Mouse (Mus musculus): Measurements from ENCODE around the gene Dicer1.
"Not testable (repeated sequence)": the region's sequence is repeated elsewhere in the genome, so short reads cannot be mapped to it uniquely, and the experiment has no call there.

Dicer1 gene

GRCm38 (mm10) chr12:104740841-104741787, 10.6 kb downstream of the Dicer1 start:
- no peak for DNase-seq

DNA sequence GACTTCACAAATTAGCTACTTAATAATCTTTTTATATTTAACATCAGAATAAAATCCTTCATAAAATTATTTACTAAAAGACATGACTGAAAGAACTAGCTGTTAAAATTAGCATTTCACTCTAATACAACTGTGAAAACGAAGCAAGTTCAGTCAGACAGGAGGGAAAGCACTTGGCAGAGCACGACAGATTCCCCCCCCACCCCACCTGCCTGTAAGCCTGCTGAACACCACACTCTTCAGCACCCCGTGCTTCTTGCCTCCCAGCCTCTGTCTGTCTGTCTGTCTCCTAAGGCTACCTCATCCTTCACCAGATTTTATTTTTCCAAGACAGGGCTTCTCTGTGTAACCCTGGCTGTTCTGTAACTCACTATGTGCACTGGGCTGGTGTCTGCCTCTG, 12.8 kb downstream of the Dicer1 start:
- DNase-seq: no peak

DNA sequence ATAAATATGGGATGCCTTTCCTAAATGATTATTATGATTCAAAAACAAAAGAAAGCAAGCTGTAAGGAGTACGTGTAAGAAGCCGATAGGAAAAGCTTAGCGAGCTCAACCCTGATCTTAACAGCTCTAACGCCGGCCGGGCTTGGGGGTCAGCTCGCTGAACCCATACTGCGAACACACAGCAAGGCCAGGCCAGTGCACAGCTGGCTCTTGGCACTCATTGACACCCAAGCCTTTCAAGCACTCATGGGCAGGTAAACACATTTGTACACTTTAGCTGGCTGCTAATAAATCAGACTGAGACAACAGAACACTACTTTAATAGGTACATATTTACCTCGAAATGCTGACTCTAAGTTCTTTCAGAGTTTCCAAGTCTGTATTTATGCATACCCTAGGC, 13.3 kb downstream of the Dicer1 start:
- no peak for DNase-seq

GRCm38 (mm10) chr12:104737666-104738065, 14.1 kb downstream of the Dicer1 start:
- no peak for DNase-seq

DNA sequence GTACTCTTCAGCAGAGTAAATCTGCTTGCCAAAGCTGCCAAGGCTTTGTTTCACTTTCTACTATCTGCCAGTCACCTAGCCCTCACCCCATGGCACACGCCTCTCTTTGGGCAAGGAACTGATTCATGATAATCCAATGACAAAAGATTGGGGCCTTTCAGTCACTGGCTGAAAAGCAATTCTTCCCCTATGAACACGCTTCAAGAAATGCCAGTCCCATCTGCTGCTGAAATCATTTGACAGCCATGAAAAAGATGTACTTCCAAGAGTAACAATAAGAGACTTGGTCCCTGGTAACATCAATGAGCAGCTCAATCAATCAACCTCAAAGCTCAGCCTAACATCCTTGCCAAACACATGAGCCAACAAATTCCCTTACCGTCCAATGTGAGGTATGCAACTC, 15.8 kb downstream of the Dicer1 start:
- no peak for DNase-seq

DNA sequence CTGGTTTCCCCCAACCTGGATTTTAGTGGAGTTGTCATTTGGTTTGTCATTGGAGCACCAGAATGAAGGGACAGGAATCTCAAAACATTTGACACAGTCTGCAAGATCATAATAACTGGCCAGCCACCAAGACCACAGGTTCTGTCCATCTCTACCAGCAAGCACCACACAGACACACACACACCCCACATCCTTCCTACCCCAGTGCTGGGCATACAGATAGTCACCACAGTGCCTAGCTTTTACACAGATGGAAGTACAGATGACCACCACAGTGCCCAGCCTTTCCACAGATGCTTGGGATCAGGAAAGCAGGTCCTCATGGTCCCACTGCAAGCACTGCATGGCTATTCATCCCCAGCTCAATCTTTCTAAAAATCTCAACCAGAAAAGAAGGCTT, 18.6 kb downstream of the Dicer1 start:
- DNase-seq: no peak

DNA sequence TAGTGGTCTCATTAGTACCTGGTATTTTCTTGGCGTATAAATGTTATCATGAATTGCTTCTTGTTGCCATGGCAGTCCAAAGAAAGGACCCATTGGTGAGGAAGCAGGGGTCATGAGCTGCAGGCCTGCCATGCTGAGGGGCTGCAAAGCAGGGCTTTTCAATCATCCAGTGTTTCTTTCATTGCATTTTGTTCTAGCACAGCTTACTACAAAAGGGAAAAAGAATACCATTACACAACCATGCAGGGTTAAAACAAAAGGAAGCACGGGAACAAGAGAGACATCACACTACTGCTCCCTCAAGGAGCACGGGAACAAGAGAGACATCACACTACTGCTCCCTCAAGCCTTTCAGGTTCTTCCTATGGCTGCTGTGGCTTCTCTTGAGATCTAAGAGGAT, 20.0 kb downstream of the Dicer1 start:
- no peak for DNase-seq

- DNase-seq: not testable (repeated sequence)
These were observed 25.3 kb downstream of the Dicer1 start for GRCm38 (mm10) chr12:104726436-104726835.

GRCm38 (mm10) chr12:104722056-104722455, 29.7 kb downstream of the Dicer1 start:
- no peak for DNase-seq

DNA sequence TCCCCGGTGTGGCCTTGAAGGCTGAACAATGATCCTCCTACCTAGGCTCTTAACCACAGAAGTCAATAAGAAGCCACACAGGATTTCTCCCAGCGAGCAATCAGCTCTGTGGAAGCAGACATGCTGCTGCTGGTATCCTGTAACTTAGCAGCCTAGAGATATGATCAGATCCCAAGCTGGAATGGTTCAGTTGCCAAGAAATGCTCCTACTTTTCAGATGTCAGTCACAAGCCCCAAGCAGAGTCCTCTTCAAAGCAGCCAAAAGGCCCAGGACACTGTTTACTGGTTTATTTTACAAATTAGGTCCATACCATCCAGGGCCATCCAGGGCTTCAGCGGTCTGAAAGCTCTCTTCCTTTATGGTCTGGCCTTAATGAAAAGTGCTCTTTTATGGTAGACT, 30.7 kb downstream of the Dicer1 start:
- no peak for DNase-seq

DNA sequence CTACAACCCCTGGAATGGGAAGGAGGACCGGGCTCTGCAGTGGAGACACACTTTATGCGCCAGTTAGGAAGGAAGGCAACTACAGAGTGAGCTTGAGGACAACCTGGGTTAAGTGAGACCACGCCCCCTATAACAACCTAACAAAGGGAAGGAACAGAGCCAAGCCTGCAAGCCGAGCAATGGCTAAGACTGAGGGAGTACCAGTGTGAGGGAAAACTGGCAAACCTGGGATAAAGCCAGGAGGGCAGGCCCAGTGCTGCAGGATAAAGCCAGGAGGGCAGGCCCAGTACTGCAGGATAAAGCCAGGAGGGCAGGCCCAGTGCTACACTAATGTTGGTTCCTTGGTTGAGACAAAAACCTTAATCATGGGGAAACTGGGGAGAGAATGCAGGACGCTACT, 32.8 kb downstream of the Dicer1 start:
- no peak for DNase-seq

GRCm38 (mm10) chr12:104716409-104716808, 35.3 kb downstream of the Dicer1 start:
- no peak for DNase-seq

- no peak for DNase-seq
These were observed 36.3 kb downstream of the Dicer1 start for GRCm38 (mm10) chr12:104715453-104715852.

GRCm38 (mm10) chr12:104700266-104700665, 51.5 kb downstream of the Dicer1 start:
- DNase-seq: no peak

- no peak for DNase-seq
These were observed 52.0 kb downstream of the Dicer1 start for GRCm38 (mm10) chr12:104699753-104700152.

GRCm38 (mm10) chr12:104695514-104695913, 56.2 kb downstream of the Dicer1 start:
- DNase-seq: no peak

DNA sequence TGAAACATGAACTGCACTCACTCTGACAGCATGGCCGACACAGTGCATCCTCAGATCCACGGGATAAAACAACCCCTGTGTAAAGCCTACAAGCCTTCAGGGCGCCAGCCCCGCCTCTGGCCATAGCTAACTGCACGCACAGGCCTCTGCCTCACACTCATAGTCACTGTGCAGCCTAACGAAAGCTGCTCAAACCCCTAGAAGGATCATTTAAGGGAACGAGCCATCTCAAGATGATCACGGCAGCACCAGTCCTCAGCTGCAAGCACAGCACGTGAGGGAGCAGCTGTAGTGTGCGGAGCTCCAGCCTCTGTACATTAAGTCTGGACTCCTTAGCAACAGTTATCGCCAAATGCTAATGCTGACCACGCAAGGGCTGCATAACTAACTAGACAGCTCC, 58.9 kb downstream of the Dicer1 start:
- no peak for DNase-seq

DNA sequence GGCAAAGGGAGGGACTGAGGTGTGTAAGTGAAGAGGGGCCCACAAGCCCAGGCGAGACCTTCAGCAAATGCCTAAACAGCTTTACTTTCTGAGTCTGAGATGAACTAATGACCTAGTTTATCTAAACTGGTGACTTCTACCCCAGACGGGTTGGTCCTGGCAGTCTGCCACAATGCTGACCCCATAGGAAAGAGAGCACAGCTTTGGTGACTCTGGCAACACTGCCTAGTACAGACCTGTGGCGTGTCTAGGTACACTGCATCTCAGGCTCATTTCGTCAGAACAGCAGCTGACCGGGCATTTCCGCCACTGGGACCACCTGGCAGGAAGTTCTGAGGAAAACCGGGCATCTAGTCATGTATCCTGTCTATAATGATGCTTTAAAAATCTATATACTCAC, 61.3 kb downstream of the Dicer1 start:
- DNase-seq: no peak

DNA sequence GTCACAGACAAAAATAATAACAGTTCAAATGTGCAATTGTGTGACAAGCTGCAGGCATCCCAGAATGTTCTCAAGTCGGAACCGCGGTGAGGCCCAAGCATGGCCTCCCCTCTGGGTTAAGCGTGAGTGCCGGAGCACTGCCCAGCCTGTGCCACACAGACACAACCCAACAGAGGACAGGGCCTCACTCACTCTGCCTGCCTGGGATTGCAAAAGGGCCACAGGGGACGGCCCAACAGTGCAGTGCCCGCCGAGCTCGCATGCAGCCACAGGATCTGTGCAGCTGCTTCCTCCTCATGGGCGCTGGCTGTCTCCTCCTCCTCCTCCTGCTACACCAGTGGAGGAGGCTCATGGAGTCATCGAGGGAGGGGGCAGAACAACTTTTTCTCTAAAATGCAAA, 62.9 kb downstream of the Dicer1 start:
- DNase-seq: no peak

- DNase-seq: no peak
These were observed 67.3 kb downstream of the Dicer1 start for GRCm38 (mm10) chr12:104684411-104684931.

GRCm38 (mm10) chr12:104679819-104680132, 72.0 kb downstream of the Dicer1 start:
- no peak for DNase-seq

DNA sequence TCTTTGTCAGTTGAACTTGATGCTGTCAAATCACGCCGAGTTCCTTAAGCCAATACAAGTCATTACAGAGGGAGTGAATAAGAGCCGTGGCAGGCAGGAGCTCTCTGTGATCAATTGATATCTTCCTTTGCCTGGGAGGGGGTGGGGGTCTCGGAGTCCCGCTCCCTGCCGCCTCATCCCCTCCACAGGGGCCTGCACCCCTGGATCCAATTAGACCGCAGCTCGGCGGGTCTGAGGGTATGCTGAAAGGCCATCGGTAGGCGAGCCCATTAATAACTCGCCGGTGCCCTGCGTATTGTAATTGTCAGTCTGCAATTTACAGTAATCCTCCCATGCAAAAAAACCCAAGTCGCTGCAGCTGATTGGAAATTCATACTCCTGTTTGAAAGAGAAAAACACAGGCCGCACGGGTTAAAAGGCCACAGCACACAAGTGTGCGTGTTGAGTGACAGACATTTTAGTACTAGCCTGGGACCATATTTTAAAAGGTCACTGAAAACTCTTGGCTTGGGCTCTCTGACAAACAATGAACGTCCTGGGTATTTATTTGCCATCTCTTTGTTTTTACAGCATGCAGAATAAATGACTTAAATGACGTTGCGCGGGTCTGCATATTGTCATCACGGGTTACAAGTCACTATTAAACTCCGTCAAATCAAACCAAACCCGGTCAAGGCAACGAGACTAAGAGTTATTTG, 72.5 kb downstream of the Dicer1 start:
- no peak for DNase-seq

- DNase-seq: no peak
These were observed 73.3 kb downstream of the Dicer1 start for GRCm38 (mm10) chr12:104678462-104678861.

DNA sequence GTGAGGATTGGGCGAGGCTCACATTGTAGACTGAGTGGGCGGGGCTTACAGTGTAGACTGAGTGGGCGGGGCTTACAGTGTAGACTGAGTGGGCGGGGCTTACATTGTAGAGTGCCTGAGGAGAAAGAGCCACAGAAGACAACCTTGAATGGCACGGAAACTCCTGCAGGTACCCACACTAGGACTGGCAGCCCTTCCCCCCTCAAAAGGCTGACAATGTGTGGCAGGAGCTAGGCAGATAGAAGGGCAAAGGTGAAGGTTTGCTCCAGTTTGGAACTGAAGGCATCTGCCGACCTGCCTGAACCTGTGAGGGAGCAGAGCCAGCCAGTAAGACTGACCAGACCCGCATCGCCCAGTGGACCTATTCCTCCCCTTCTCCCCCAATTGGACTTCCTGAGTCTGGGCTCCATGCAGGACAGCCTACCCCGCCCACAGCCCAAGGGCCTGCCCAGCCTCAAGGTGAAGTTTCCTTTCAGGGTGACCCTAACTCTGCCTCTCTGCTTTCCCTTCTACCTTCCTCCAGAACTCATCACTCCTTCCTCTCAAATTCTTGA, 74.3 kb downstream of the Dicer1 start:
- DNase-seq: no peak
